Mouse (Mus musculus) A20 (cell line): ENCODE measurements at regions not wholly inside any gene's neighbourhood (a gene's known extent, or its start where the extent isn't known, plus 50 kb on each side); places are given as distances from the start of the nearest gene placed in this dataset.

Experiments
- DNase-seq: peaks from one replicate; pipeline ENCODE4 v3.0.0-alpha.2; 2011; ENCODE audit warnings: low read depth, low spot score

GRCm38 (mm10) chr8:33997676-33998075 is 113.9 kb downstream of the Gm10131 start:
- DNase-seq = peak; percentile 74

- DNase-seq = no peak
Observed at GRCm38 (mm10) chr8:33992946-33993345, 118.6 kb downstream of the Gm10131 start.

- no peak for DNase-seq
Observed at GRCm38 (mm10) chr8:33991917-33992875, 119.3 kb downstream of the Gm10131 start.

- no peak for DNase-seq
Observed at GRCm38 (mm10) chr8:33991165-33991916, 120.2 kb downstream of the Gm10131 start.

GRCm38 (mm10) chr8:33990039-33990438 is 121.5 kb downstream of the Gm10131 start:
- DNase-seq = peak; percentile 81

GRCm38 (mm10) chr8:33987755-33988104 is 123.8 kb downstream of the Gm10131 start:
- no peak for DNase-seq

GRCm38 (mm10) chr8:33987091-33987754 is 124.3 kb downstream of the Gm10131 start:
- DNase-seq = no peak

- DNase-seq = no peak
Observed at GRCm38 (mm10) chr8:33986657-33987056, 124.9 kb downstream of the Gm10131 start.

GRCm38 (mm10) chr8:33985430-33985977 is 126.0 kb downstream of the Gm10131 start:
- peak; percentile 67 for DNase-seq

- DNase-seq = peak; percentile 86
Observed at GRCm38 (mm10) chr8:33981629-33982028, 129.9 kb downstream of the Gm10131 start.

GRCm38 (mm10) chr8:33980999-33981398 is 130.5 kb downstream of the Gm10131 start:
- no peak for DNase-seq
